Mouse (Mus musculus) common myeloid progenitor, adult 5-6 weeks (primary cell): Measurements from ENCODE around the gene Ggt6. TPM values are rescaled to one million over a fixed set of nuclear protein-coding genes. Genes with fewer than 3 reads are reported as not detected.

Experiments
- ATAC-seq: replicated peaks from 2 replicates; pipeline ENCODE4 v1.8.0; 2016; ENCODE audit warnings: low read depth, mild to moderate bottlenecking, moderate TSS enrichment, inconsistent platforms; ENCODE audit not compliant: poor library complexity, severe bottlenecking
- total RNA-seq: library from RNA; stranded (forward); fragments of 200-1000, 187-1606 nt; gene quantifications from 2 replicates; pipeline ENCODE4 v1.2.3, GENCODE M21; 2017

Gene Ggt6
- total RNA-seq: not detected in 2 replicates

- ATAC-seq: no peak
Measured at GRCm38 (mm10) chr11:72434963-72435693, at the start of gene Ggt6. Gene Ggt6 (plus strand): TSS chr11:72435526.

- ATAC-seq: no peak
Measured at GRCm38 (mm10) chr11:72388113-72388529, 47.2 kb upstream of the Ggt6 start.

GRCm38 (mm10) chr11:72389407-72390142 lies 45.8 kb upstream of the Ggt6 start:
- no peak for ATAC-seq

- no peak for ATAC-seq
Measured at GRCm38 (mm10) chr11:72391181-72391580, 44.1 kb upstream of the Ggt6 start.

- peak; percentile 36; the same call in 1 of the 2 replicates for ATAC-seq
Measured at GRCm38 (mm10) chr11:72393243-72393642, 42.1 kb upstream of the Ggt6 start.

GRCm38 (mm10) chr11:72393669-72394068 lies 41.7 kb upstream of the Ggt6 start:
- ATAC-seq: no peak

GRCm38 (mm10) chr11:72394694-72395093 lies 40.6 kb upstream of the Ggt6 start:
- peak; percentile 56 for ATAC-seq

- ATAC-seq: no peak
Measured at GRCm38 (mm10) chr11:72395652-72396051, 39.7 kb upstream of the Ggt6 start.

- no peak for ATAC-seq
Measured at GRCm38 (mm10) chr11:72396621-72397020, 38.7 kb upstream of the Ggt6 start.

GRCm38 (mm10) chr11:72397072-72397471 lies 38.3 kb upstream of the Ggt6 start:
- ATAC-seq: no peak

- no peak for ATAC-seq
Measured at GRCm38 (mm10) chr11:72397811-72398525, 37.4 kb upstream of the Ggt6 start.

- ATAC-seq: no peak
Measured at GRCm38 (mm10) chr11:72401068-72401467, 34.3 kb upstream of the Ggt6 start.

- ATAC-seq: no peak
Measured at GRCm38 (mm10) chr11:72402017-72402416, 33.3 kb upstream of the Ggt6 start.

- no peak for ATAC-seq
Measured at GRCm38 (mm10) chr11:72402969-72403368, 32.4 kb upstream of the Ggt6 start.

GRCm38 (mm10) chr11:72405532-72405931 lies 29.8 kb upstream of the Ggt6 start:
- no peak for ATAC-seq

GRCm38 (mm10) chr11:72406079-72406675 lies 29.1 kb upstream of the Ggt6 start:
- no peak for ATAC-seq

- ATAC-seq: no peak
Measured at GRCm38 (mm10) chr11:72407081-72407480, 28.2 kb upstream of the Ggt6 start.

GRCm38 (mm10) chr11:72407574-72407973 lies 27.8 kb upstream of the Ggt6 start:
- ATAC-seq: no peak

GRCm38 (mm10) chr11:72408451-72409170 lies 26.7 kb upstream of the Ggt6 start:
- ATAC-seq: no peak
